Mouse (Mus musculus): ENCODE results near the gene Zfp74. TPM values are rescaled to one million over a fixed set of nuclear protein-coding genes. Genes with fewer than 3 reads are reported as not detected.
A peak's percentile ranks its signal among the peaks of the same experiment; 100 is the strongest.

The Zfp74 gene
- total RNA-seq, 1 experiment from 2014 or later = 11.7 TPM

DNA sequence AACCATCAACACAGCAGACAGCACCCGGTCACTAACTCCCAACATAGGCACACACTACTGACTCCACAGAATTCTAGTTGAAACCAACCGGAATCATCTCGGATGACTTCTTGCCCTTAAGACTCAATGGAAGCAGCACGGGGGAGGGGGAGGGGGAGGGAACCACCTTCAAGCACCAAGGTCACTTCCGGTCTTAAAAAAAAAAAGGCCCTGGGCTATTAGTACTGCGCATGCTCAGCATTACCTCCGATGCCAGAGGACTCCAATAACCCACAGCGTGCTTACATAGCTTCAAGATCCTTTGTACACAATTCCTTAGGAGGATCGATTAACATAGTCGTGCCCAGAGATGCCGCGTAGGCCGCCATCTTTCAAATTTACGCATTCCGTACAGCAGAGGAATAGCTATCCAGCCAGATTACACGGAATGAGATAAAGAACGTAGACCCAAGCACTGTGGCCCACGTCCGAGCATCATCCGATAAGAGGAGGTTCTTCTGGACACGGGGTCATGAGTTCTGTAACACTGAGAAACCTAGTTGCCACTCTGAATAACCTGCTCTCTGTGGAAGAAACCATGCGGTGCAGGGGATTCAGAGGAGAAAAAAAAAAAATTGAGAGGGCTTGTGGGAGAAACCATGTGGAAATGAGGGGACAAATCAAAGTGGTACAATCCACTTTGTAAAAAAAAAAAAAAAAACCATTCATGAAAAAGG lies 47.8 kb downstream of the Zfp74 start, which contains the start of gene Zfp27:
Gene Zfp27 (minus strand): TSS at position 607 of the 716 bp plus-strand sequence.
- ATAC-seq (replicated peaks in 1 of 2; ENCODE audit: insufficient read depth in 1 of 2, low FRiP score in 2 of 2, low TSS enrichment in 1 of 2, low read depth in 1 of 2, poor library complexity in 2 of 2, severe bottlenecking in 2 of 2) = peak; percentile 69 to 73

DNA sequence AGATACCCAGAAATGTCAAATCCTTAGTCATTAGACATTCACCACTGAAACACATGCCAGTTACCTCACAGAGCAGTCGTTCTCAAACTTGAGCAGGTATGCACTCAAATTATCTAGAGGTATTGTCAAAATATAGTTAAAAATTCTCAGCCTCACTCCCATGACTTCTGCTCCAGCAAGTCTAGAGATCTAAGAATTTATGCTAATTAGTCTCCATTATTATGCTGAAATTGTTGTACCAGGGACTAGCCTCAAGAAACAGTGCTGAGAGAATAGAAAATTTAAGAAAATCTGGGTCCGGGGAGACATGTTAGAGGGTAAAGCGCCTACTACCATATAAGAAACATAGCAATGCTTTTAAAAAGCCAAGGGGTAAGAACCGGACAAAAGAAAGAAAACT lies 49.8 kb downstream of the Zfp74 start:
- no peak for ATAC-seq (replicated peaks in 1 of 2; ENCODE audit: insufficient read depth in 1 of 2, low FRiP score in 2 of 2, low TSS enrichment in 1 of 2, low read depth in 1 of 2, poor library complexity in 2 of 2, severe bottlenecking in 2 of 2)

DNA sequence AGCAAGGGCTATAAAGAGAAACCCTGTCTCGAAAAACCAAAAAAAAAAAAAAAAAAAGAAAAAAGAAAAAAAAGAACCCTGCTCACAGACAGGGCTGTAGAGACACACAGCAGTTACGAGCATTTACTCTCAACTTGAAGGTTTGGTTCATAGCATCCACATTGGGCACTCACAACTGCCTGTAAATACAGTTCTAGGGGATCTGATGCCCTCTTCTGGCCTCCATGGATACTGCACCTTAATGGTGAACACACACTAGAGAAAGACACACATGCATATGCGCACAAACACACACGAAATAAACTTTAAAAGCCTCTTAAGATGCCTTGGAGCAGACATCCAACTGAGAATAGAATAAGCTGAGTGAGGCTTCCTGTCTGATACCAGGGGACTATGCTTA lies 55.5 kb downstream of the Zfp74 start:
- ATAC-seq (replicated peaks in 1 of 2; ENCODE audit: insufficient read depth in 1 of 2, low FRiP score in 2 of 2, low TSS enrichment in 1 of 2, low read depth in 1 of 2, poor library complexity in 2 of 2, severe bottlenecking in 2 of 2) = no peak

DNA sequence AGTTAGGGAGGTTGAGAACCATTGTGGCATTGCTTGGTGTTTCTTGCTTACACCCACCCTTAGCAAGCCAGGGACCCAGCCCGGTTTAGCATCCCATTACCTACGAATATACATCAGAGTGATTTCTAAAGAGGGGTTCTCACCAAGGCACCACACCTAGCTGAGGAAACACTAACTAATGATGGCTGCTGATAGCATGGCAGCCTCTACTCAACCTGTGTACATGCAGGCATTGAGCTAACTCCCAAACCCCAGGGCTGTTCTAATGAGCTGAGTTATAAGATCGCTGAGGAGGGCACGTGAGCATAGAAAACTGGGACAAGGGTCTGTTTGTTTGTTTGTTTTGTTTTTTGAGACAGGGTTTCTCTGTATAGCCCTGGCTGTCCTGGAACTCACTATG lies 61.1 kb downstream of the Zfp74 start:
- ATAC-seq (replicated peaks in 1 of 2; ENCODE audit: insufficient read depth in 1 of 2, low FRiP score in 2 of 2, low TSS enrichment in 1 of 2, low read depth in 1 of 2, poor library complexity in 2 of 2, severe bottlenecking in 2 of 2) = no peak

DNA sequence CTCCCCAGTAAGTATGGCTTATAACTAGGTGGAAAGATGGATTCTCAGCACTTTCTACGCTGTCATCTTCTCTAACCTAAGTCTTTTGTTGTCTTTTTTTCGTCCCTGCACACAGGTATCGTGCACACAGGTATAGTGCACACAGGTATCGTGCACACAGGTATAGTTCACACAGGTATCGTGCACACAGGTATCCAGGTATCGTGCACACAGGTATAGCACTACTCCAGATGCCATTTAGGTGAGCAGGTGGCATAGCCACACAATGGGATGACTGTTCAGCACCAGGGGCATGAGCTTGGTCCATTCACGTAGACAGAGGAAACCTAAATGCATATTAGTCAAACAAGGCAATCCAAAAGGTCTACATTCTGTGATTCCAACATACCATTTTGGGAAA lies 63.4 kb downstream of the Zfp74 start:
- no peak for ATAC-seq (replicated peaks in 1 of 2; ENCODE audit: insufficient read depth in 1 of 2, low FRiP score in 2 of 2, low TSS enrichment in 1 of 2, low read depth in 1 of 2, poor library complexity in 2 of 2, severe bottlenecking in 2 of 2)

DNA sequence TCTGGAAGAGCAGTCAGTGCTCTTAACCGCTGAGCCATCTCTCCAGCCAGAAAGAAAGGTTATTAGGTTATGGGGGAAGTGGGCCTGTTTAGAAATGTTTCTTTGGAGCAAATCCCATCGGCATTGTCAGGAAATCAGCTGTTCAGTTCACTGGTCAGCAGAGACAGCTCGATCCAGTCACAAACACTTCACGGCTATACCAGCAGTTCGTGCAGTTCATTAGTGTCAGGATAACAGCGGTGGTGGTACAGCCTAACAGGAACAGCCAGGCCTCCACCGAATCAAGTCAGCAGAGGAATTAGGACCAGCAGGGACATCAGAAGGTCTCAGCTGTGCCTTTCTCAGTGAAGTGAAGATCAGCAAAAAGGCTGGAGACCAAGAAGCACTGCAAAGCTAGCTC lies 73.0 kb downstream of the Zfp74 start:
- no peak for ATAC-seq (replicated peaks in 1 of 2; ENCODE audit: insufficient read depth in 1 of 2, low FRiP score in 2 of 2, low TSS enrichment in 1 of 2, low read depth in 1 of 2, poor library complexity in 2 of 2, severe bottlenecking in 2 of 2)

Other genes with a start within 250 kb of the Zfp74 start
- gene Catsperg2, start 227.1 kb downstream of the Zfp74 start, total RNA-seq (2017) = not detected in 2 replicates
- 22.1 and 29.1 TPM in 2 replicates for gene Zfp84, start 185.5 kb downstream of the Zfp74 start, total RNA-seq (2017)
- 2.4 and 3.9 TPM in 2 replicates for gene Zfp30, start 170.1 kb downstream of the Zfp74 start, total RNA-seq (2017)
- 13.8 and 17.4 TPM in 2 replicates for gene Zfp790, start 138.0 kb downstream of the Zfp74 start, total RNA-seq (2017)
- gene Zfp940, start 100.4 kb downstream of the Zfp74 start, total RNA-seq (2017) = 6.1 and 7.4 TPM in 2 replicates
- 2.6 and 6.1 TPM in 2 replicates for gene Zfp420, start 94.1 kb downstream of the Zfp74 start, total RNA-seq (2017)
- 11.9 and 20.2 TPM in 2 replicates for gene Zfp27, start 47.5 kb downstream of the Zfp74 start, total RNA-seq (2017)
- gene Zfp383, start 45.9 kb downstream of the Zfp74 start, total RNA-seq (2017) = 2.2 and 4.5 TPM in 2 replicates
- 21.7 and 23.1 TPM in 2 replicates for gene Zfp568, start 29.9 kb upstream of the Zfp74 start, total RNA-seq (2017)
- gene Zfp14, start 97.3 kb upstream of the Zfp74 start, total RNA-seq (2017) = 3.5 and 4.3 TPM in 2 replicates
- 4.4 and 6.6 TPM in 2 replicates for gene Zfp82, start 118.8 kb upstream of the Zfp74 start, total RNA-seq (2017)
- gene Gm26920, start 136.3 kb upstream of the Zfp74 start, total RNA-seq (2017) = not detected in 2 replicates
- 7.3 and 8.1 TPM in 2 replicates for gene Zfp566, start 136.4 kb upstream of the Zfp74 start, total RNA-seq (2017)
- 55.7 and 56.5 TPM in 2 replicates for gene Zfp260, start 140.7 kb upstream of the Zfp74 start, total RNA-seq (2017)
- gene Zfp382, start 167.9 kb upstream of the Zfp74 start, total RNA-seq (2017) = 7.9 and 8.3 TPM in 2 replicates
- gene Zfp146, start 215.7 kb upstream of the Zfp74 start, total RNA-seq (2017) = 117 and 134 TPM in 2 replicates
- not detected in 2 replicates for gene Cox7a1, start 230.1 kb upstream of the Zfp74 start, total RNA-seq (2017)
- gene Capns1, start 244.7 kb upstream of the Zfp74 start, total RNA-seq (2017) = 215 and 230 TPM in 2 replicates

Data from hematopoietic stem cell, adult 5-6 weeks (primary cell).